Mouse (Mus musculus): ENCODE measurements around the gene Zfp101. TPM values are rescaled to one million over a fixed set of nuclear protein-coding genes. Genes with fewer than 3 reads are reported as not detected.

Zfp101 gene
- polyA plus RNA-seq (2017; shearing (Covaris generic)) = 7.7 TPM

GRCm38 (mm10) chr17:33394182-33395034 lies at the start of gene Zfp101:
Gene Zfp101, minus strand, starts transcription at chr17:33394641.

GRCm38 (mm10) chr17:33432019-33432946 lies 37.8 kb upstream of the Zfp101 start, which contains the start of gene Actl9:
Gene Actl9, plus strand, starts transcription at chr17:33432896.

DNA sequence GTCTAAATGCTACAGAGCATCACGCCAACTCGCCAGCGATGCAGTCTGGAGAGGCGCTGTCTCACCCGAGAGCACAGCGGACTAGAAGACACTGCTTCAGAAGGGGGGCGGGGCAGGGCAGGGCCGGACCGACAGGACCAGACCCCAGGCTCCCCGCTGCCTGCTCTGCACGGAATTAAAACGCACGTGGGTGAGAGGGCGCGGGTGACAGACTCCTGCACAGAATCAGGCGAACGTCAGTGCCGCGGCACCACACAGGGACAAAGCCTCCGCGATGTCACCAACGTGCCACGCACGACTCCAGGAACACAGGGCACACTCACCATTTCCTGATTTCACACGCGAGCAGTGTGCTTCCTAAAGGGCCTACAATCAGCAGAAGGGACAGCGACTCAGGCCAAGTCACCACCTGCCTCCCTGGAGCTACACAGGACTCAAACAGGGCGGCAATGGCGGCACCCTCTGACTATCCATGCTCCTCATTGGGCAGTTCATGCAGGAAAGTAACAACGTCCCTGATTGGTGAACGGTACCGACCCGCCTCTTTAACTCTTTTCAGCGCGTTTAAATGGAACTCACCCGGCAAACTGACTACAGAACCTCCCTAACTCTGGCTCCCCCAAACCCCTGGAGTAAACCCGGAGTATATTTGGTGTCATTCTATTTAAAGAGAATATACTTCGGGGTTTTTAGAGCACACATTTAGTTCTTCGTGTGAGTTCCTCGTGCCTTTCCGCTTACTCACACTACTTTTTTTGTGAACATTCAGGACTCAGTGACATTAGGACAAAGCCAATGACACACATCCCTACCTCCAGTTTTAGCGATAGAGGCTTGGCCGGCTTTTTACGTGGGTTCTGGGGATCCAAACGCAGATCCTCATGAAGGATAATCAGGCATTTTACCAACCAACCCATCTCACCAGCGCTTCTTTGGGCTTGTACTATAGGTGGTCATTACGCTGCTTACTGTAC lies 35.7 kb downstream of the Zfp101 start, which contains the start of gene Zfp81:
TSS of gene Zfp81 (minus strand) at position 468 of the 974 bp plus-strand sequence.

Other genes with a start within 250 kb of the Zfp101 start
- not detected for gene Olfr55, start 226.2 kb downstream of the Zfp101 start, polyA plus RNA-seq (2017; shearing (Covaris generic))
- not detected for gene Olfr239, start 203.3 kb downstream of the Zfp101 start, polyA plus RNA-seq (2017; shearing (Covaris generic))
- gene Olfr1564, start 173.0 kb downstream of the Zfp101 start, polyA plus RNA-seq (2017; shearing (Covaris generic)) = not detected
- 18.7 TPM for gene Zfp955a, start 139.5 kb downstream of the Zfp101 start, polyA plus RNA-seq (2017; shearing (Covaris generic))
- gene Olfr63, start 130.0 kb downstream of the Zfp101 start, polyA plus RNA-seq (2017; shearing (Covaris generic)) = 0.04 TPM
- gene Zfp955b, start 105.1 kb downstream of the Zfp101 start, polyA plus RNA-seq (2017; shearing (Covaris generic)) = 12.8 TPM
- gene Zfp81, start 35.8 kb downstream of the Zfp101 start, polyA plus RNA-seq (2017; shearing (Covaris generic)) = 9.8 TPM
- not detected for gene Actl9, start 38.3 kb upstream of the Zfp101 start, polyA plus RNA-seq (2017; shearing (Covaris generic))
- gene Adamts10, start 129.6 kb upstream of the Zfp101 start, polyA plus RNA-seq (2017; shearing (Covaris generic)) = 138 TPM
- 96.0 TPM for gene Myo1f, start 161.1 kb upstream of the Zfp101 start, polyA plus RNA-seq (2017; shearing (Covaris generic))
- 58.2 TPM for gene Zfp414, start 234.4 kb upstream of the Zfp101 start, polyA plus RNA-seq (2017; shearing (Covaris generic))
- 2.0 TPM for gene Pram1, start 243.4 kb upstream of the Zfp101 start, polyA plus RNA-seq (2017; shearing (Covaris generic))

All from activated CD4-positive, CD25-positive, alpha-beta regulatory T cell, adult 9 weeks (primary cell).